Mouse (Mus musculus): ENCODE data around the gene Lbhd2.

Lbhd2 gene

DNA sequence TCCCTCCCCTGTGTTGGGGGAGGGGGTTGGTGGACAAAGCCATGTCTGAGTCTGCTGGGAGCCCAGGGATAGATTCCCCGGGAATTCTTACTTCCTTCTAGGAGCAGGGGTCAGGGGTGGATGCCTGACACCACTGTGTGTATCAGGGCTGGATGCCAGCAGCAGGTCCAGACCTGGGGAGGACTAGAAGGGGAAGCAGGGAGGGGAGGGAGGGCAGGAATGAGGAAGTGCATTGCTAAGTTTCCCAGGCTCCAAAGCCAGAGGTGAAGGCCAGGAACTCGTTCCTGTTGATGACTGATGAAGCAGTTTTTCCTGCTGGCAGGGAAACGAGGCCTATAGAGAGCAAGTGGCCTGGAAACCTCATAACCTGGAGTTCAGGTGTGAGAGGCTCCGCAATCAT is 25.5 kb downstream of the Lbhd2 start:
- no peak for DNase-seq (ENCODE audit: low spot score)

DNA sequence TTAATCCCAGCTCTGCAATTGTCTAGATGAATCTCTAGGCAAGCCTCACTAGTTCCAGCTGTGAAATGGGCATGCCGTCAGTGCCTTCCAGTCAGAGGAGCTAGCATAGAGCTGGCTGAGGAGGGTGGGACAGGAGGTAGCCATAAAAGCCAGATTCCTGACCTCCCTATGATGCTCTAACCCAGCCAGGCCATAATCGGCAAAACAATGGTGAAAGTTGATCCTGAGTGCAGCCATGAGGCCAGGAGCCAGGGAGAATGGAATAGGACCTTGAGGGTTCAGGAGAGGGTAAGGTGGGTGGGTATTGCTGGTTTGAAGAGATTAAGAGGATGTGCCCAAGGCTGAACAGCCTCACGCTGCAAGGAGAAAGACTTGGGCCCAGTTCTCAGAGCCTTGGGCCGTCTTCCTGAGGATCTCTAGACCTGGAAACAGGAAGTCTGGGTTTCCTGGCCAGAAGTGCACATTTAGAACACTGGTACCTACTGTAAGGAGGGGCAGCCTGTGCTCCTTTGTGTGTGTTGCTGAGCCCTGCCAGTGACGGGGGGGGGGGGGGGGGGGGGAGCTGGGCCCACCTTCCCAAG is 26.2 kb downstream of the Lbhd2 start:
- no peak for DNase-seq (ENCODE audit: low spot score)

DNA sequence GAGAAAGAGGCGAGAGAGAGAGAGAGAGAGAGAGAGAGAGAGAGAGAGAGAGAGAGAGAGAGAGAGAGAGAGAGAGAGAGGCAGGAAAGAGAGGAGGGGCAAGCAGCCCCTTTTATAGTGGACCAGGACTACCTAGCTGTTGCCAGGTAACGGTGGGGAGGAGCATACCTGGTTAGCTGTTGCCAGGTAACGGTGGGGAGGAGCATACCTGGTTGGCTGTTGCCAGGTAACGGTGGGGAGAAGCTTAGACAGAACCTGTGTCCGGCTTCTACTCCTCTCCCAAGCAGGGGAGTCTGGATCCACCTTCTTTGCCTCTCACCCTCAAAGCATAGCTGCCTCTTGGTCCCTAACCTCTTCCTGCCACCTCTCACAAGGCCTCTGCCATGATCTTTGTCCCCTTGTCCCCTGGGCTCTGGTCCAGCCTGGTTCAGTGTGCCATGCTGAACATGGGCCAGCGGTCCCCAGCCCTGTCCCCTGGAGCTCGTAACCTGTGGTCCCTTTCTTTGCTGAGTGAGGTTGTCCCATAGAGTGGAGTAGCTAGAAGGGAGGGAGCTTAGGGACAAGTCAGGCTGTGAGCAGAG is 27.6 kb downstream of the Lbhd2 start:
- DNase-seq (ENCODE audit: low spot score), result no peak

DNA sequence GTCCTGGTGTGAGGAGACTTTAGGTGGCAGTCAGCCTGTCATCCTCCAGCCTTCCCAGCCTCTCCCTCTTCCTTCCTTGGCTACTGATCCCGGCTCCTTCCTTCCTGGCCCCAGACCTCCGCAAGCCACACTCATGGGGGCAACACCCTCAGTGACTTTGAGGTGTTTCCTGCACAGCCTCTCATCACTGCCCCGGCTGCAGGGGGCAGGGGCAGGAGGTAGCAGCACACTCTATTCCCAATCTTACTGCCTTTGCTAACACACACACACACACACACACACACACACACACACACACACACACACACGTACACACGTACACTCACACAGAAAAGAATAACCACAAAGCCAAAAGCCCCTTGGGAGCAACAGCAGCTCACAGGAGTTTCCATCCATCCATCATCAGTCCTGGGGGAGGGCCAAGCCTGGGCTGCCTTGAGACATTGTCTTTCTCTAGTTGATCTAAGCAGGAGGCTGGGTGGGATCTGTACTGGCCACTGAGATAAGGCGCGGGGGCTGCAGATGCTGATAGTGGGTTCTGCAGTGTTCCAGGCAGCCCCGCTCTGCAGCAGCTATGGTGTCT is 28.2 kb downstream of the Lbhd2 start:
- DNase-seq (ENCODE audit: low spot score), result no peak

DNA sequence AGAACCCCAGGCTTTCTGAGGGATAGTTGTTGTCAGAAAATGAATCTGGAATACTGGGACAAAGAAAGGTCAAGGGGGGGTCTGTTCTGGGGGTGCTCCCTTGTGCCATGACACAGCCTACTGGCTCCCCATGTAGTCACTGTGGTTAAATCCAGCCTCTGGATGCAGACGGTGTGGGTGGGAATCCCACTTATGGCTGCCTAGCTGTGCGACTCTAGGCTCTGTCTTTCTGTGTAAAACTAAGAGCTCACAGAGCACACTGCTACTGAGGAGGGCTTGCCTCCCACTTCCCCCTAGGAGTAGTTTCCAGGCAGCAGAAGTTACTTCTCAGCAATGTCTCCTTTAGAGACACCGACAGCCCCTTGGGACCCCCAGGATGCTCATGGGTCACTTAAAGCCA is 29.6 kb downstream of the Lbhd2 start:
- no peak for DNase-seq (ENCODE audit: low spot score)

DNA sequence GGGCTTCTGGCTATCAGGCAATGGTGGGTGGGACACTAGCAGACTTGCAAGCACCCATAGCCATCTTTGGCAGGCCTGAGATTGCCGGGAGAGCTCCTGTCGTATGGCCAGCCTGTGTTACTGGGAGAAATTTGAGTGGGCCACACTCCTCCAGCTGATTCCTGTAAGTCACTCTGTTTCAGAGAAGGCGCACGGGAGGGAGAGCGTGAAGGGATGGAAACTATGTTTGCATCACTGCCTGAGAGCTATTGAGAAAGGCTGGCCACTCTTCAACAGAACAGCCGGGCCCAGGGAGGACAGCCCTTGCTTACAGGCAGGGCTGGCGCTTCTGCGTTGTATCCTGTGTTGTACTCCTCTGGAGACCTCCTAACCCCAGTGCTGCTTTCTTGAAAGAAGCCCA is 30.0 kb downstream of the Lbhd2 start:
- no peak for DNase-seq (ENCODE audit: low spot score)

DNA sequence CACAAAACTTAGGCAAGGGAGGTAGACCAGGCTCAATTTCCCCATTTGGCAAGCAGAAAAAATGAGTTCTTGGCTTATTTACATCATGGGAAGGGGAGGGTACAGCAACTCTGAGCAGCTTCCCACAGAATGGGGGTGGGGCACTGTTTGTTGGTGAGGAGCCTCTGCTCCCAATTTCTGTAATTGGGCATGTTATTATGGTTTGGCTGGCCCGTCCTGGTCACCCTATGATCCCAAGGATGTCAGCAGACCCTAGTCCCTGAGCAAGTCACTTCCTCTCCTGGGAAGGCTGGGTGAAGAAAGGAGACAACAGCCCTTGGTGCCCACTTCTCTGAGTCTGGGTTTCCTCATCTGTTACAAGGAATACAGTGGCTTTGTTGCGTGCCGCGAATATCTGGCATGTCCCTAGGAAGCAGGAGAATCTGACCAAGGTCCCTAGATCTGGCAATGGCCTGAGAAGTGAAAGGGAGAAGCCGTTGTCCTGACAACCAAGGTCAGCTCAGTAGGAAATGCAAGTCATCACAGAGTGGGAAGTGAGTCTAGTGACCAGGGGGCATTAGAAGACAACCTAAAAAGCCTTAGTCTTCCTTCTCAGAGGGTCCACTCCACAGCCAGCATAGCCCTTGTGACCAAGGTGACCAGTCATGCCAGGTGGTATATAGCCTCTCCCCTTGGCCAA is 30.8 kb downstream of the Lbhd2 start:
- no peak for DNase-seq (ENCODE audit: low spot score)

DNA sequence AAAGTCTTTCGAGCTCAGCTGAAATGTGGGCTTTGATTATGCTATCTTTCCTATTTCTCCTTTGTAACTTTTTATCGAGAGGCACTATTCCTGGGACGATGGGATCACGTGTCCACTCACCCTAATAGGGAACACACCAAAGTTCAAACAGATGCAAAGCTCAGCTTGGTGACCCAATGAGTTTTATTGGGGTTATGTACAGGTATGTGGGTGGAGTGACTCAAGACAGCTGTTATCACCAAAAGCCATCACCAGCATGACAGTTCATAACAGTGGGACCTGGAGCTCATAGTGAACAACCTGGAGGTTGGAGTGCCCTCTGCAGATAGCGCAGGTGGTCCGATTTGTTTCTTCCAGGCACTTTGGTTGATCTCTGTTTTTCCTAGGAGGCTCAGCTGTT is 32.2 kb downstream of the Lbhd2 start:
- DNase-seq (ENCODE audit: low spot score), result no peak

DNA sequence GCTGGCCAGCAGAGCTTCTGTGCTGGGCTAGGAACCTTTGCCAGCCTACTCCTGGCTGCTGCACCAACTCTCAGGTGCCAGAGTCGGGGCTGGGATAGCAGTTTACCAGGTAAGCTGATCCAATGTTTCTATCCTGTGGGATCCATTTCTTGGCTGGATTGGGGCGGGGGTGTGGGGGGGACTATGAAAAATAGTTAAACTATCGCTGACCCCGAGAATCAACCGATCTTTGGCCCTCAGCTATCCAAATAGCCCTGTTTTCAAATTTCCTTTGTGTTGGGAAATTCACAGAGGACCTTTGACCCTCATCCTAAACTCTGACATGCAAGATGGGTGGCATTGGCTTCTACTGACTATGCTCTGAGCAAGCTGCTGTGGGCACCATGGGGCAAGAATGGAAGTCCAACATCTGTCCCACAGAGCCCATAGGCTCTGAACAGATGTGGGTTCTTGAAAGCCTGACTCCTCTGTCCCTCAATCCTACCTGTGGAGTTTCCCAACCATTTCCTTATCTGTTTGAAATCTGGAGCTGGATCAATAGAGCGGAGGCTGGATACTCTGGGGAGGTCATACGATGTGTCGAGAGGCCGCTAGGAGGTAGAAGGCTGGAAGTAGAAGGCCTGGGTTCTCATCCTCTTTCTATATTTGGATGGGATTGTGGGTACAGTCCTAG is 34.2 kb downstream of the Lbhd2 start:
- no peak for DNase-seq (ENCODE audit: low spot score)

DNA sequence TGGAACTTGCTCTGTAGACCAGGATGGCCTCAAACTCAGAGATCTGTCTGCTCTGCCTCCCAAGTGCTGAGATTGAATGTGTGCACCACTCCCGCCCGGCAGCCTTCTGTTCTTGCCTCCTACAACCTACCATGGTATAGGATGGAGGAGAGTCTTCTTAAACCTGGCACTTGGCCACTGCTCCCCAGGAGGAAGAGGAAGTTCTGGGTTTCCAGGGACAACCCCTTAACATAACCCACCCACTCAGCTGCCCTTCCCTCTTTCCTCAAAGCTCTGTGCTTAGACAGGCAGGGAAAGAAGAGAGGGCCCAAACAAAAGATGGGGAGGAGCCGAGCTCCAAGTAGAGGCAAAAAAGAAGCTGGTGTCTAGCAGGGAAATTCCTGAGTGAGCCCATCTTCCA is 34.9 kb downstream of the Lbhd2 start:
- DNase-seq (ENCODE audit: low spot score), result no peak

DNA sequence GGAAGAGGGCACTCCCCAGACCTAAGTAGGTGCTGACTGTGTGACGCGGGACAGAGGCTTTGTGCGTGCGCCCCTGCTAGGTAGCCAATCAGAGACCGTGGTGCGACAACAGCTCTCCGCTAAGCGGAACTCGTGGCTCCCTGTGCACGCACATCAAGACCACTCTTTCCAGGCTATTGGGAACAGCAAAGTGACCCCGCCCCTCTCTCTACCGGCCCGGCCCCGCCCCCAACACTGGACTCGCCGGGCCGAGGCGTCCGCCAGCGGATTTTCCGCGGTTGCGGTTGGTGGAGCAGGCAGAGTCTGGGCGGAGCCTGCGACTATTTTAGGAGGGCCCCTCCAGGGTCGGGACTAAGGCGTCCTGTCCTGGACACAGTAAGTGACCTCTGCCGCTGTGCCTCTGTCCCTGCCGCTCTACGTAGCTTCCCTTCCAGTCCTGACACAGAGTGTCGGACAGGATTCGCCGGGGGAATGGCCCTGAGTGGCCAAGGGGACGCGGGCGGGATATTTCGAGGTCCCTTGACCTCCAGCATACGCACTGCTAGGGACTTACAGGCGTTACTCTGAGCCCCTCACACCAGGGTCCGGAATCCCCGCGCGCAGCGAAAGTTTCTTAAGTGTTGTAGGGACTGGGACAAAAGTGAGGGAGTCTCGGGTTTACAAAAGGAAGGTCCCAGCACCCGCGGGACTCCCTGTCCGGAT is 35.9 kb downstream of the Lbhd2 start, which contains the start of gene Tnfaip2:
Tnfaip2 (plus strand) TSS at position 161 of the 702 bp plus-strand sequence.
- no peak for DNase-seq (ENCODE audit: low spot score)

DNA sequence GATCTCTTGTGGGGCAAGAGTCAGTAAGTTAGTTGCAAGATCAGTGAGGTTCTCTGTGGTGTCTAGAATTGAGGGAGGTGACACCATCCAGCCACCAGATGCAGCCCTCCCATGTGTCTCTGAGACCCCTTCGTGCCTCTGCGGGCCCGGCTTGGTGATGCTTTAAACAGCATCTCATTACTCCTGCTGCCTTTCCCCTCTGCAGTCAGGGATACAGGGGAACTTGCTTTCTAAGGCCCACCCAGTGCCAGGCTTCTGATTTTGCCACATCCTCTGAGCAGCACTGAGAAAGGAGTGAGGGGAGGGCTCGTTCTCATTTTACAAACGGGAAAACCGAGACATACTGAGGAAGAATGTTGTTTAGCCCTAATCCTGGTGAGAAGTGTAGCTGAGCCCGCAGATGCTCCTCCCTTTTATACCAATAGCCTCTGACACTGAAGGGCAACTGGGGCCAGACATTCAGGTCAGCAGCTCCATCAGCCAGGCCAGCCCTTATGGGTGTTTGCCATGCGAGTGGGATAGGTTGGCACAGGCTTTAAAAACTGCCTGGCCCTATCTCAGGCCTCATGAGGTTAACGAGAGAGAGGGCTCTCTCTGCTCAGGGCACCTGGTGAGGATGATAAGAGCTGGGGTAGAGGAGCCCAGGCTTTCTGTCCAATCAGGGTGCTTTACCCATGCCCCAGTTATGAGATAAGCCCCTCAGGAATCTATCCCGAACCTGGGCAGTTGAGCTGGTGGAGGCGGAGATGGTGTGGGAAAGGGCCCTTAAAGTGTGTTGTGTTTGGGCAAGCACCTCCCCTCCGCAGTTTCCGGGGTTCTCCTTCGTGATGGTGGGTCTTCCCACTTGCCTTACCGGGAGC is 36.6 kb downstream of the Lbhd2 start:
- no peak for DNase-seq (ENCODE audit: low spot score)

DNA sequence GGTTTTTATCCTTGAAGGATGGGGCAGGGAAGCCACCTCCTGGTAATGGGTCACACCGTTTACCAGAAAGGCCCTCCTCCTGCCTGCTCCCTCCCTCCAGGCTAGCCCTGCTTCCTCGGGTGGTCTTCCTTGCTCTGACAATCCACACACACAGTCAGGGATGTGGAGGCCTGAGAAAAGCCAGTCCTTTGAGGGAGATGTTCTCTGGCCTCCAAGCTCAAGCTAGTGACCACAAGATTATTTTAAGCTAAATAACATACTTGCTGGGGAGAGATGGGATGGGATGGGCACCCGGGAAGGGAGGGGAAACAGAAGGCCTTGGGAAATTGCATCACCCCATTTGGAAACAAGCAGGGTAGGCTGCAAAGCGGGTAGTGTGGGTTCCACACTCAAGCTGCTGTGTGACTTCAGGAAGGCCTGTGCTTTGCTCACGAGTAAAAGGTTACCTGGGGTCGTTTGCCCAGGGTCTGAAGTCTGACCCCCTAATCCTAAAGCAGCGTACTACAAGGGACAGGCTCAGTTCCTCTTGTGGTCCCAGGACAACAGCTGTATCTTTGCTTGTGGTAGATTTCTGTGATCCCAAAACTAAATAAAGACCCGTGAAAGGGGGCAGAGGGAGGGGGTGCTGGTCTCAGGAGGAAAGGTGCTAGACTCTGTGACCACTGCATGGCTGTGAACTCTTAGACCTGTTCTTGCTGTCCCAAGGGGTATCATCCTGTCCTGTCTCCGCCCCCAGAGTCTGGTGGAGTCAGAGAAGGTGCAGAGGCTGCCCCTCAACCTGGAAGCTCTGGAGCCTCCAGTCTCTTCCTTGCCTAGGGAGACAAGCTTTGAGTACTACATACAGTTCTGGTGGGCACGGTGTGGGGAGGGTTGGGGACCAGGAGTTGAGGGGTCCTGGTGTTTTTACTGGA is 37.6 kb downstream of the Lbhd2 start:
- DNase-seq (ENCODE audit: low spot score), result no peak

DNA sequence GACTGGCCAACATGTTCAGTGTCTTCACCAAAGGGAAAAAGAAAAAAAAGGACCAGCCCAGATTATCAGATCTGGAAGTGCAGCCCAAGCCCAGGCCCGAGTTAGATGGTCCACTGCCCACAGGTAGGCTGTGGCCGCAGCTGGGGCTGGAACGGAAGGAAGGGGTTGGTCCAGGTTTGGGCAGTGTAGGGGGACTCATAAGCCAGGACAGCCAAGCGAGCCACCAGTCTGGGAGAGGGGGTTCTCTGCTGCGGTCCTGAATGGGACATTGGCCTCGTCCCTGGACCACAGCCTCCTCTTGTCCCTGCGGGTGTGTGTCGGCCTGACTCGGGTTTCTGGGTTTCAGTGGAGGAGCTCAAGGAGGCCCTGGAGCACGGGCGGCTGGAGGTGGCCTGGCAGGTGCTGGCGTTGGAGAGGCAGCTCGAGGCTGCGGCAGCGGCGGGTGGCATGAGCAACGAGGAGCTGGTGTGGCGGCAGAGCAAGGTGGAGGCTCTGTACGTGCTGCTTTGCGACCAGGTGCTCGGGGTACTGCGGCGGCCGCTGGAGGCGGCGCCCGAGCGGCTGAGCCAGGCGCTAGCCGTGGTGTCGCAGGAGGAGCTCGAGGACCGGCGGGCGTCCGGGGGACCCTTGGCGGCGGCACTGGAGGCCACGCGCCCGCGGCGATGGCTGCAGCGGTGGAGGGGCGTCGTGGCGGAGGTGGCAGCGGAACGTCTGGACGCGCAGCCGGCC is 38.7 kb downstream of the Lbhd2 start:
- DNase-seq (ENCODE audit: low spot score), result no peak

DNA sequence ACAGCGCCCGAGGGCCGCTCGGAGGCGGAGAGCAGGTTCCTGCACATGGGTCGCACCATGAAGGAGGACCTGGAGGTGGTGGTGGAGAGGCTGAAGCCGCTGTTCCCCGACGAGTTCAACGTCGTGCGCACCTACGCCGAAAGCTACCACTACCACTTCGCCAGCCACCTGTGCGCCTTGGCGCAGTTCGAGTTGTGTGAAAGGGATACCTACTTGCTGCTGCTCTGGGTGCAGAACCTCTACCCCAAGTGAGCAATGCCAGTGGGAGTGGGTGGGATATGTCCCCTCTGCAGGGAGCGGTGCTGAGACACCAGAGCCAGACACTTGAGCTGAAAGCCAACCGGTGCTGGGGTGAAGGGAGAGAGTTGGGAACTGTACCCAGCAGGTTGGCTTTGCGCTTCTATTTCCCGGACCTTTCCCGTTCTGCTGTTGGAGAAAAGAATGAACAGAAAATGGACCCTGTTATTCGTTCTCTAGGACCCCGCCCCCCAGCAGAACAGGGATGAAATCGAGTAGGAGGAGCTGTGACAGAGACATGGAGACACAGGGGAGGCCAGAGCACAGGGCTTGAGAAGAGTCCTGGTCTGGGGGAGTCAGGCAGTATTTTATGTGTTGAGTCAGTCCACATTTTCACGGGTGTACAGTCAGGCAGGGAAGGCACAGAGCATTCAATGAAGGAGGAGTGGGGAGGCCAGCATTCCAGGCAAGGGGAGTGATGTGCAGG is 39.4 kb downstream of the Lbhd2 start:
- DNase-seq (ENCODE audit: low spot score), result no peak

DNA sequence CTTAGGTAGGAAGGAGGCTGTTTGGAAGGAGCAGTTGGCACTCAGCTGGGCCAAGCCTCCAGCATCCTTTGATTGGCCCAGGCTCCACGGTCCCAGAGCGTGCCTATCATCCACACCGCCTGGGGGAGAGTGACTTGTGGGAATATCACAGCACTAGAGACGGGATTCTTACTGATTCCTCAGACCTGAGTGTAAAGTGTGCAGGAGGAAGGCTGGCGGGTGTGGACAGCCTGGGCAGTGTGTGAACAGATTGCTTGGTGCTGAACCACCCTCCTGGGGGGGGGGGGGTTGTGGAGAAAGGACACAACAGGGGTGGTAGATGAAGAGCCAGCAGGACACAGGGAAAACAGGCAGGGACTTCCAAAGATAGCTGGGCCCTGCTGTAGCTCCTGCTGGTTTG is 40.1 kb downstream of the Lbhd2 start:
- DNase-seq (ENCODE audit: low spot score), result no peak

DNA sequence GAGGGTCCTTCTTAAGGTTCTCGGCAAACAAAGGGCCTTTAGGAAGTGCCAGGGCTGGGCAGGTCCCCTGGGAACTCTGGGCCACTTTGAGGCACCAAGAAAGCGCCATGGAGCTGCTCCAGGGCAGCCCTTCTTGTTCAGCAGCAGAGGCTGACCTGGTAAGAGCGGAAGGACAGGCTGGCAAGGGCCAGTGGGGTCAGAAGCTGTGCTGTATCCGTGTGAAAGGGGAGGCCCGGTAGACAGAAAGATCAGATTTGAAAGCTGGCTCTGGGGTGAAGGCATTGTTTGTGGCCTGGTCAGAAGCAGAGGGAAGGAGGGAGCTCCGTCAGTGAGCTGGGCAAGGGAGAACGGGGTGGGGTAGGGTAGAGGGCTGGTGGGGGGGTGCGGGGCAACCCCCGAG is 40.7 kb downstream of the Lbhd2 start:
- DNase-seq (ENCODE audit: low spot score), result no peak

DNA sequence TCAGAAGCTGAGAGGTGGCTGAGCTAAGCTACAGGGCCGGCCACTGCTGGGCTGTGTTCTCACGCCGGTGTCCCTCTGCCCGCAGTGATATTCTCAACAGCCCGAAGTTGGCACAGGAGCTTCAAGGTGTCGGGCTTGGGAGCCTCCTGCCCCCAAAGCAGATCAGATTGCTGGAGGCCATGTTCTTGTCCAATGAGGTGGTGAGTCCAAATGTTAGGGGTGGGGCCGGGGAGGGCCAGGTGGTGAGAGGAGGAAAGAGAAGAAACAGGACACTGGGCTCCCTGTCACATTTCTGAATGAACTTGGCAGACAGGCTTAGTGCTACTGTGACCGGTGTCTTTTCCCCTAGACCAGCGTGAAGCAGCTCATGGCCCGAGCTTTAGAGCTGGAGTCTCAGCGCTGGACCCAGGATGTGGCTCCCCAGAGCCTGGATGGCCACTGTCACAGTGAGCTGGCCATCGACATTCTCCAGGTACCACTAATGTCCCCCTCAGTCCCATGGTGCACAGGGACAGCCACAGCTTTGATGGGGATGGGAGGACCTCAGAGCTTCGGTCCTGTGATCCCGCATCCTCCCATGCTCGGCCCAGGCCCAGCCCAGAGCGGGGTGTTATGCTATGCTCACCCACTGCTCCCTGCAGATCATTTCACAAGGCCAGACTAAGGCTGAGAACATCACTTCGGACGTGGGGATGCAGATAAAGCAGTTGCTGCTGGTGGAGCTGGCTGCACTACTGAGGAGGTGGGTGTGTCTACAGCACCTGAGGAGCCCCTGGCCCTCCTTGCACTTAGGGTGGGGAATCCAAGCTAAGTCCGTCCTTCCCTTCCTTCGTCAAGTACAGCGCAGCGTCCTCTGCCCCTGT is 41.5 kb downstream of the Lbhd2 start:
- no peak for DNase-seq (ENCODE audit: low spot score)

All from urinary bladder, postnatal 10 days (tissue).